Mouse (Mus musculus) stomach, embryonic 16.5 days (tissue): ENCODE measurements around the gene Gpr89. TPM values are rescaled to one million over a fixed set of nuclear protein-coding genes. Genes with fewer than 3 reads are reported as not detected.
A peak's percentile ranks its signal among the peaks of the same experiment; 100 is the strongest.

Experiments used
- ATAC-seq: fragments of 200-750 bp; cut with Nextera tagmentation; 2 replicates; pipeline ENCODE4 v1.8.0; 2017; ENCODE audit warnings: moderate number of reproducible peaks, moderate TSS enrichment; ENCODE audit not compliant: insufficient read depth, low FRiP score
- H3K27ac ChIP-seq: fragments of 300-500 bp; sonication (generic); 2 replicates; pipeline ENCODE4 v1.5.1; 2014; ENCODE audit warnings: low read length
- H3K27me3 ChIP-seq: fragments of 300-500 bp; sonication (generic); 2 replicates; pipeline ENCODE4 v1.6.1; 2014; ENCODE audit warnings: low read length, control low read depth, mixed read lengths; ENCODE audit not compliant: control insufficient read depth, insufficient read depth
- H3K36me3 ChIP-seq: fragments of 300-500 bp; sonication (generic); 2 replicates; pipeline ENCODE4 v1.6.1; 2014; ENCODE audit warnings: low read length; ENCODE audit not compliant: control insufficient read depth, insufficient read depth
- H3K4me1 ChIP-seq: fragments of 300-500 bp; sonication (generic); 2 replicates; pipeline ENCODE4 v1.6.1; 2014; ENCODE audit warnings: low read length, control low read depth, mixed read lengths; ENCODE audit not compliant: control insufficient read depth, insufficient read depth
- H3K4me2 ChIP-seq: fragments of 300-500 bp; sonication (generic); 2 replicates; pipeline ENCODE4 v1.6.1; 2014; ENCODE audit warnings: low read depth, low read length, mixed read lengths
- H3K4me3 ChIP-seq: fragments of 300-500 bp; sonication (generic); replicated peaks from 2 replicates; pipeline ENCODE4 v1.5.1; 2014; ENCODE audit warnings: mild to moderate bottlenecking, low read length
- H3K9ac ChIP-seq: fragments of 300-500 bp; sonication (generic); 2 replicates; pipeline ENCODE4 v1.6.1; 2014; ENCODE audit warnings: low read length
- H3K9me3 ChIP-seq: fragments of 300-500 bp; sonication (generic); replicated peaks from 2 replicates; pipeline ENCODE4 v1.6.1; 2016; ENCODE audit warnings: low read length, control low read depth; ENCODE audit not compliant: control insufficient read depth
- WGBS: fragments of 180-500 bp; shearing (Covaris S2); extraction: QIAGEN DNeasy Blood & Tissue Kit; methylation state at CpG from one replicate; pipeline ENCODE4 v1.1.7; 2014; 5-methylcytosine and 5-hydroxymethylcytosine counted together
- polyA plus RNA-seq: library from polyadenylated mRNA; unstranded; fragments of >200 nt; fragmentation: Nextera tagmentation; extraction: Ambion mirVana; gene quantifications from 2 replicates; pipeline ENCODE4 v1.2.1, GENCODE M21; 2015

The Gpr89 gene
- polyA plus RNA-seq, 1 experiment from 2014 or later = 50.3 TPM

DNA sequence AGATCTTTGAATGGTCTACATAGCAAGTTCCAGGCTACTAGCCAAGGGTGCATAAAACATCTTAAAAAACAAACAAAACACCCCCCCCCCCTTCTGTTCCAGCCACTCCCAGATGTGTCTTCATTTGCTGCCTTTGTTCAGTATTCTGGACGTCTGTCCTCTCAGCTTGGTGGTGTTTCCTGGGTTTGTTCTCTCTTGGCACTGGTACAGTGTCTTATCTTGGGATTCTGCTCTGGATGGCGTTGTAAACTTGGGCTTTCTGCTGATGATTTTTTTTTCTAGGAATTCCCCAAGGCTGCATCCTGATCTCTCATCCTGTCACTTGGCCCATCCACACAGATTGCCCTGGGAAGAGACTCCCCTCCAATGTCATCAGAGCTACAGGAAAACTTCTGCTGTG is 68.7 kb downstream of the Gpr89 start:
- no peak overlapping the region for H3K9ac ChIP-seq
- H3K27ac ChIP-seq = no peak overlapping the region
- no peaks in the 10 kb centered on the region for H3K4me1 ChIP-seq
- no peak for ATAC-seq
- H3K9me3 ChIP-seq = no peaks in the 10 kb centered on the region
- WGBS = 71% methylated on average over 2 of the region's 2 CpGs
- H3K4me3 ChIP-seq = no peak overlapping the region
- H3K36me3 ChIP-seq = no peaks in the 10 kb centered on the region
- H3K27me3 ChIP-seq = no peaks in the 10 kb centered on the region
- H3K4me2 ChIP-seq = no peak overlapping the region

DNA sequence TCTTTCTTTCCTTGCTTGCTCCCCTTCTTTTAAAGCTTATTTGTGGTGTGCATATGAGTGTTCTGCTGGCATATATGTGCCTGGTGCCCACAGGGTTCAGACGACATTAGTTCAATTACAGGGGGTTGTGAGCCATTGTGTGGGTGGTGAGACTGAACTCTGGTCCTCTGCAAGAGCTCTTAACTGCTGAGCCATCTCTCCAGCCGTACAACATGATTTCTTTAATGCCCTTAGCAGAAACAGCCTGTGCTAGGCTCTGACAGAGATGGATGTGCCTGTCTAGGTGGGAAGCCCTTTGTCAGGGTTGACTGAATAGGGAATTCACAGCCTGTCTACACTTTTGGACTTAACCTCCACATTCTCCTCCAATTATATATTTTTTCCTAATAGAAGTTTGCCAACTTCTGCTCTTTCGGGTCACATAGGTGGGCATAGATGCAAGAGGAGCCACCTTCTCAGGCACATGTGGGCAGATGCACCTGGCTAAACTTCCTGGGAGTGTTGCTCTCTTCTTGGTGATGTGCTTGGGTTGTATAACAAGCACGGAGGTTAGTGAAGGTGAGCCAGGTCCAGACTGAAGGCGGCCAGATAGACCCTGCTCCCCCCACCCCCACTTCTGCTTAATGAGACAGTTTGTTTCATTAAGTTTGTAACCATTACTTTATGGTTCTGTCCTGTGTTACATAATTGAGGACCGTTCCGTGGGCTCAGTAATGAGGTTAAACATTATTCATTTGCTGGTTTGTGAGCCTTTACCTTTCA is 70.4 kb downstream of the Gpr89 start:
- WGBS = 67% methylated on average over 7 of the region's 7 CpGs
- Histone ChIP-seq H3K9ac (no peak overlapping the region), H3K36me3 (no peaks in the 10 kb centered on the region), H3K4me3 (no peak overlapping the region), H3K4me2 (no peak overlapping the region), H3K27me3 (no peaks in the 10 kb centered on the region), H3K27ac (no peak overlapping the region), H3K9me3 (no peaks in the 10 kb centered on the region), H3K4me1 (no peaks in the 10 kb centered on the region)
- no peak for ATAC-seq

DNA sequence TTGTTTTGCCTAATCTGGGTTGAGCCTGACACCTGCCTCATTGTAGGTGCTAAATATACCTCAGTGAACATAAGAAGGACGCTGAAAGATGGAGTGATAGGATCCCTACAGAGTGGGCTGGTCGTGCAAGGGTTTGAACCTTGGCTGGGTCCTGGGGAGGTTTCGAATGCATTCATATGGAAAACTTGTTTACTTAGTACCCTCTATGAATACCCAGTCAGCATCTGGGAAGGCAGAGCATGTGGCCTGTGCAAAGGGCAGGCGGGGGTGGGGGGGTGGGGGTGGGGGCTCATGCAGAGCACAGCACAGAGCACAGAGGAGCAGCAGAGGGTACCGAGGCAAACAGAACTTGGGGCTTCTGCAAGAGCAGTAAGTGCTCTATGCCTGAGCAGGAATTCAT is 72.2 kb downstream of the Gpr89 start:
- 44% methylated on average over 5 of the region's 5 CpGs for WGBS

DNA sequence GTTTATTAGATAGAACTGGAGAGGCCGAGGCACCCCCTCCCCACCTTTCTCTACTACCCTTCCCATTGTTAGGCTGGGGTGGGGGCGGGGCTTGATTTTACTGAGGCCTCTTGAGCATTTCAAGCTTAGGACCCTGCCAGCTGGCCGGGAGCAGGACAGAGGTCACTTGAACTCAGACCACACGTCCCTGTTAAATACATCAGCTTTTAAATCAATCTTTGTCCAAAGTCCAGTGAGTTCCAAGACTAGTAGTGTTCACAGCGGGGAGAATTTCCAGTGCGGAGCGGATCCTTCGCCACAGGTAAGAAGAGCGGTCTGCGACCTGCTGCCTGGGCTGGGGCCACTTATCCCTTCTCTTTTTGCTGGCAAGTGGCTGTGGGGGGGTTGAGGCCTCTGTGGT is 75.3 kb downstream of the Gpr89 start:
- Histone ChIP-seq H3K9me3 (no peaks in the 10 kb centered on the region), H3K9ac (no peak overlapping the region), H3K4me3 (no peak overlapping the region), H3K27ac (no peak overlapping the region), H3K4me2 (no peak overlapping the region), H3K27me3 (no peaks in the 10 kb centered on the region), H3K36me3 (no peaks in the 10 kb centered on the region), H3K4me1 (no peaks in the 10 kb centered on the region)
- 0 out of 2 replicates have a peak, but pooled peaks have one; percentile 7 for ATAC-seq
- 74% methylated on average over 10 of the region's 10 CpGs for WGBS

More for the DNA sequence above, 72.2 kb downstream of the Gpr89 start:
- Histone ChIP-seq H3K9me3 (no peaks in the 10 kb centered on the region), H3K27me3 (no peaks in the 10 kb centered on the region), H3K27ac (no peak overlapping the region), H3K9ac (no peak overlapping the region), H3K4me3 (no peak overlapping the region), H3K4me2 (no peak overlapping the region), H3K36me3 (no peaks in the 10 kb centered on the region), H3K4me1 (no peaks in the 10 kb centered on the region)
- ATAC-seq = no peak

DNA sequence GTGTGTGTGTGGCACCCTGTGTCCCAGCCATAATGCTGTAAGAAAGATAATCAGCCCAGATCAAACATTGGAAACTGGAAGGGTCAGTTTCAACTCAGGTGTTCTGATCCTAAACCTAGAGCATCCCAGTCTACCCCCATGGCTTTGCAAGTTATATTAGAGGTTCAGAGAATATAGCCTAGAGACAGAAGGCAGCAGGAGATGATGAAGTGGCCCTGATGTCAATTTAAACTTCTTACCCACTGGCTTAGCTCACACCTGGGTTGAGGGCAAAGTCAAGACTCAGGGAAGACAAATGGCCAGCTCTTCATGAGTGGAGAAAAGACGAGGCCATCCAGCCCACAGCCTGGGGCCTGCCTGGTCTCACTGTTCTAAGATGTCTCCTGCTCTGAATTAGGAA is 76.2 kb downstream of the Gpr89 start, which contains the start of the genes Pdzk1 and Cd160:
TSS of gene Pdzk1 (plus strand) at position 301 of the 400 bp plus-strand sequence.
TSS of gene Cd160 (minus strand) at position 368 of the 400 bp plus-strand sequence.
- ATAC-seq = no peak
- Histone ChIP-seq H3K9me3 (no peaks in the 10 kb centered on the region), H3K4me1 (no peaks in the 10 kb centered on the region), H3K9ac (no peak within 1 kb of the TSS), H3K27ac (no peak within 1 kb of the TSS), H3K4me2 (no peak within 1 kb of the TSS), H3K36me3 (no peaks in the 10 kb centered on the region), H3K4me3 (no peak within 1 kb of the TSS), H3K27me3 (no peaks in the 10 kb centered on the region)
- WGBS = 87% methylated on average over 1 of the region's 1 CpGs

DNA sequence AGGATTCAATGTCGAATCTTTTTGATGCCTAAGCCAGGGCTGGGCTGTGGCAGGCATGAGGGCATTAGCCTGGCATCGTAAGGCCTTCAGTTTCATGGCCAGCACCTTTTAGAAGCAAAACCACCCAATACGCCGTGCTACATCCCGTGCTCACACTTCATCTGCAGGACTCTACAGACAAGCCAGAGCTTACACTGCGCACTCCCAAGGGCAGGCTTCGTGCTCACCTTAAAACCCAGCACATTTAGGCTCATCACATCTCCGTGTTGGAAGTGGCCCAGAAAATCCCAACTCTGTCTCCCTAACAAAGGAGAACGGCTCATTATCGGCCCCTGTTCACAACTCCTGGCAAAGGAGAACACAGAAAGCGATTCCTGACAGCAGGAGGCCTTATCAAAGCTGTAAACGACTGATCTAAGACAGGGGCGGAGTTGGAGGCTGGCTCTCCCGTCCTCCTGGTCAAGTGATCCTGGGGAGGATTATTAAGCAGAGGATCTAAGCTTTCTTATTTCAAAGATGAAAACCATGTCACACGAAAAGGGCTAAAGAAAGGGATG is 76.8 kb downstream of the Gpr89 start:
- Histone ChIP-seq H3K9me3 (no peaks in the 10 kb centered on the region), H3K27me3 (no peaks in the 10 kb centered on the region), H3K27ac (no peak overlapping the region), H3K4me3 (no peak overlapping the region), H3K4me1 (no peaks in the 10 kb centered on the region), H3K36me3 (no peaks in the 10 kb centered on the region), H3K4me2 (no peak overlapping the region), H3K9ac (no peak overlapping the region)
- ATAC-seq = no peak
- 36% methylated on average over 15 of the region's 15 CpGs for WGBS

DNA sequence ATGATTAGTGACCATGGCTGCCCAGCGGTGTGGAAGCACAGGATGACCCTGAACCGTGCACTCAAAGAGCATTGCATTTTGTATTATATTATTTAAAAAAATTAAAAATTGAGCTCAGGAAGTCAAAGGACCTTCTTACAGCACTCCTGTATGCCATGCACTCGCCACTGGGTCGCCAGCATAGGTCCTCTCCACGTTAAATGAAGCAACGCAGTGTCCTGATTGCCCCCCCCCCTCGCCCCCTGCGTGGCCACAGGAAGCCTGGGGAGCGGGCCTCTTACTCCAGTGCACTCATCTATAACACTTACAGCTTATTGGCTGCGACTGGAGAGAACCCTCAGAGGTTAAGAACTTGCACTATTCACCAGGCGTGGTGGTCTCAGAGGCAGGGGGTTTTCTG is 79.9 kb downstream of the Gpr89 start:
- H3K9ac ChIP-seq = no peak overlapping the region
- no peaks in the 10 kb centered on the region for H3K9me3 ChIP-seq
- no peak overlapping the region for H3K4me3 ChIP-seq
- no peaks in the 10 kb centered on the region for H3K27me3 ChIP-seq
- H3K4me2 ChIP-seq = no peak overlapping the region
- WGBS = 48% methylated on average over 11 of the region's 11 CpGs
- no peaks in the 10 kb centered on the region for H3K4me1 ChIP-seq
- H3K27ac ChIP-seq = no peak overlapping the region
- ATAC-seq = no peak
- no peaks in the 10 kb centered on the region for H3K36me3 ChIP-seq

DNA sequence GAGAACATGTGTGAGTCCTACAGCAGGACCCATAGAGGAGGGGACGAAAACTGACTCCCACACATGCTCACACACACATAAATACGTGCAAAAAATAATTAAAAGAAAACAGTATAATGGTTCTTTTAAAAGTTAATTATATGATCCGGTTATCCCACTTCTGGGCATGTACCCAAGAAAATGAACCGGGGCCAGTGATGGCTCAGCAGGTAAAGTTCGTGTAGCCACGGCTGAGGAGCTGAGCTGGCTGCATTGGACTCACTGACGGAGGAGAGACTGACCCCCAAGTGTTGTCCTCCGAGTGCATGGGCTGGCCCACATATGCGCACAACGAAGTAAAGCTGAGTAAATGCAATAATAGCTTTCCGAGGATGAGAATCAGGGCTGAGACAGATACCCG is 80.5 kb downstream of the Gpr89 start:
- ATAC-seq = no peak
- no peaks in the 10 kb centered on the region for H3K27me3 ChIP-seq
- H3K36me3 ChIP-seq = no peaks in the 10 kb centered on the region
- H3K4me2 ChIP-seq = no peak overlapping the region
- WGBS = 87% methylated on average over 12 of the region's 12 CpGs
- H3K4me3 ChIP-seq = no peak overlapping the region
- H3K9ac ChIP-seq = no peak overlapping the region
- no peaks in the 10 kb centered on the region for H3K9me3 ChIP-seq
- no peak overlapping the region for H3K27ac ChIP-seq
- no peaks in the 10 kb centered on the region for H3K4me1 ChIP-seq

DNA sequence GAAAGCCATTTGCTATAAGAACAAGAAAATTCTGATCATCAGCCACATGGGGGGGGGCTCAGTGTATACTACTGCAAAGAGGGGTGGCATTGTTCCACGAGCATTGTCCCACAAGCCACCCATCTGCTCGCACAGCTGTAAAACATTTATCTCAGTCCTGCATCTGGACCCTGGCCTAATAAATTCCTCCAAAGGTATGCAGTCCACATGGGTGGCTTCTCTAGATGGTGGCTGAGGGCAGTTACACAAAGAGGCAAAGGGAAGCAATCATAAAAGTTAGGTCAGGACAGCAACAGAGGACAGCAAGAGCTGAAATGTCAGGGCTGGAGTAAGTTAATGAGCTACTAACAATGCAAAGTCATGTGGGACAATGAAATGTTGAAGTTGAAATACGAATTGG is 81.4 kb downstream of the Gpr89 start:
- Histone ChIP-seq H3K4me2 (no peak overlapping the region), H3K9ac (no peak overlapping the region), H3K27me3 (no peaks in the 10 kb centered on the region), H3K4me3 (no peak overlapping the region), H3K4me1 (no peaks in the 10 kb centered on the region), H3K27ac (no peak overlapping the region), H3K36me3 (no peaks in the 10 kb centered on the region), H3K9me3 (no peaks in the 10 kb centered on the region)
- no peak for ATAC-seq
- WGBS = 46% methylated on average over 3 of the region's 3 CpGs
